Mouse (Mus musculus) lung, embryonic 15.5 days (tissue): ENCODE results near the gene Mafg. TPM values are rescaled to one million over a fixed set of nuclear protein-coding genes. Genes with fewer than 3 reads are reported as not detected.

Experiments used
- ATAC-seq: fragments of 200-750 bp; cut with Nextera tagmentation; 2 replicates; pipeline ENCODE4 v1.8.0; 2017; ENCODE audit warnings: moderate number of reproducible peaks, borderline replicate concordance; ENCODE audit not compliant: low FRiP score, low TSS enrichment; ENCODE audit errors: extremely low read depth
- H3K27ac ChIP-seq: fragments of 300-500 bp; sonication (generic); 2 replicates; pipeline ENCODE4 v1.5.1; 2015; ENCODE audit warnings: moderate library complexity, mild to moderate bottlenecking, inconsistent platforms
- H3K27me3 ChIP-seq: fragments of 300-500 bp; sonication (generic); 2 replicates; pipeline ENCODE4 v1.6.1; 2015; ENCODE audit warnings: inconsistent platforms
- H3K36me3 ChIP-seq: fragments of 300-500 bp; sonication (generic); 2 replicates; pipeline ENCODE4 v1.6.1; 2015; ENCODE audit warnings: inconsistent platforms
- H3K4me1 ChIP-seq: fragments of 300-500 bp; sonication (generic); 2 replicates; pipeline ENCODE4 v1.6.1; 2015; ENCODE audit warnings: inconsistent platforms
- H3K4me2 ChIP-seq: fragments of 300-500 bp; sonication (generic); 2 replicates; pipeline ENCODE4 v1.6.1; 2015; ENCODE audit warnings: inconsistent platforms, mild to moderate bottlenecking, moderate library complexity
- H3K4me3 ChIP-seq: fragments of 300-500 bp; sonication (generic); 2 replicates; pipeline ENCODE4 v1.5.1; 2015; ENCODE audit warnings: mild to moderate bottlenecking, inconsistent platforms
- H3K9ac ChIP-seq: fragments of 300-500 bp; sonication (generic); 2 replicates; pipeline ENCODE4 v1.6.1; 2015; ENCODE audit warnings: inconsistent platforms
- H3K9me3 ChIP-seq: fragments of 300-500 bp; sonication (generic); 2 replicates; pipeline ENCODE4 v1.6.1; 2016; ENCODE audit warnings: inconsistent platforms
- WGBS: fragments of 180-500 bp; shearing (Covaris S2); methylation state at CpG from one replicate; pipeline ENCODE4 v1.1.7; 2015; 5-methylcytosine and 5-hydroxymethylcytosine counted together
- polyA plus RNA-seq: library from polyadenylated mRNA; unstranded; fragments of >200 nt; fragmentation: Nextera tagmentation; extraction: Ambion mirVana; gene quantifications from 2 replicates; pipeline ENCODE4 v1.2.1, GENCODE M21; 2015

Mafg gene
- polyA plus RNA-seq, 1 experiment from 2014 or later: 24.5 TPM

DNA sequence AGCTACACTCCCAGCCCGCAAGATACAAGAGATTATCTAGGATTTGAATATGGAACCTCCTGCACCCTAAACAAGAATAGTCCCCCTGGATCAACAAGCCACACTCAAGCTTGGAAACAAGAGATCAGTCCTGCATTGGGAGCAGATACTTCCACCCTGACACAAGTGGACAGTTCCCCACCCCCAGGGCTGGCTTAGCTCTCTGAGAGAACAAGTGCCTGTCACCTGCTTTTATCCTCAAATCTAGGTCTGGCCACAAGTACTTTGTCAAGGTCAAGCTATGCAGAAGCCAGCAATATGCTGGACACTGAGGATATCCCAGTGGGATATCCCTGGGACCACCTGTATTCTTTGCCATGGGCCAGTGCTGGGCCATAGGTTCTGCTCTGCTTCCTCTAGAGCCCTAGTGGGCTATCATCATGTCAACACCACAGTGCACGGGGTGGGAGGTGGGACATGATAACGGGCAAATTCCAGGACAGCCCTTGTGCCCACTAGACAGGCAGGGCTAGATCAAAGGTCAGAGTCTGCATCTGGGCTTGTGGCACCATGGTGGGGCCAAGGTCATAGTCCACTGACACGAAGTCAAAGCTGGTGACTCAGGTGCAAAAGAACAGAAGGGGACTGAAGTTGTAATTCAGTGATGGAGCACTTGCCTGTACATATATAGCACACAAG lies 16.6 kb downstream of the Mafg start:
- Histone ChIP-seq H3K9me3 (no peaks in the 10 kb centered on the region), H3K27me3 (no peaks in the 10 kb centered on the region), H3K4me2 (peak overlapping the region; percentile 89), H3K4me1 (peaks cover 14% of the 10 kb centered on the region), H3K27ac (no peak overlapping the region), H3K9ac (peak overlapping the region; percentile 86), H3K36me3 (peaks cover 57% of the 10 kb centered on the region), H3K4me3 (peak overlapping the region; percentile 95)
- 38% methylated on average over 4 of the region's 4 CpGs for WGBS
- ATAC-seq: no peak

DNA sequence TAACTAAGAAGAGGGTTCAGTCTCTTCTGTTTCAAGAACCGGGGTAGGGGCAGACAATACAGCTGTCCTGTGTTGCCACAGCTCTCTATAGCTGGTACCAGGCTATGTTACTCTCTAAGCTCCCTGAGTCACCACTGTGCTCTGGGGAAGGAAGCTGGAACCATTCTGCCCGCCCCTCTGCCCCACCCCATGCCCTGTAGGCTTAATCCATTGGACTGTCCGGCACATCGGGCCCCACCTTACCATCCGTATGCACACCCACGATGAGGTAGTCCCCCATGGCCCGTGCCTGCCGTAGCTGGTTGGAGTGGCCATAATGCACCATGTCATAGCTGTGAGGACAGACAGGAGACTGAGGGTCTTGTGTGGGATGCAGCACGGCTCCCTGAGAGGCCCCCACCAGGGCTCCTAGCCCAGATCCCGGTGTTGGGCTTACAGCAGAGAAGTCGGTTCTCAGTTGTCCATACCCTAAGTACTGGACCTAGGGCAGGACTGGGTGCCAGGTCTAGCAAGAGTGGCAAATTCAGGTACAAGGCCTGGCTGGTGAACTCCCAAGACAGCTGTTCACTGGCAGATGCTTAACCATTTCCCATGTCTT lies 17.7 kb downstream of the Mafg start:
- Histone ChIP-seq H3K27me3 (no peaks in the 10 kb centered on the region), H3K36me3 (peaks cover 62% of the 10 kb centered on the region)

DNA sequence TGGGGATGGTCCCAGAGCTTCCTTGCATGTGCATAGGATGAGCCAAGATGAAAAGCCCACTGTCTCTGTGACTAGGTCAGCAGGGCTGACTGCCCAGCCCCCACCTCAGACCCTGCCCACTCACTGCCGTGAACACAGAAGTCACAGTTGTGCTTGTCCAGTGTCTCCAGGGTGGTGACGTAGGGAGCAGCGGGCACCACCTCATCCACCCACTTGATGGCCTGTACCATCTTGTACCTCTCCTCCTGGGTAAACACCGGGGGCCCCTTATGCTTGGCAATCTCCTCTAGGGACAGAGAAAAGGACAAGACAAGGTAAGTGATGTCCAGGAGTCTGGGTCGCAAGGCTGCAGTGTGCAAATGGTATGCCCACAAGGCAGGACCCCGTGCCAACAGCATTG lies 18.2 kb downstream of the Mafg start:
- peaks cover 59% of the 10 kb centered on the region for H3K36me3 ChIP-seq

More for the DNA sequence above, 17.7 kb downstream of the Mafg start:
- no peaks in the 10 kb centered on the region for H3K9me3 ChIP-seq
- H3K4me3 ChIP-seq: no peak overlapping the region
- ATAC-seq: no peak
- H3K27ac ChIP-seq: no peak overlapping the region
- no peak overlapping the region for H3K9ac ChIP-seq
- WGBS: 90% methylated on average over 11 of the region's 11 CpGs
- H3K4me1 ChIP-seq: peaks cover 14% of the 10 kb centered on the region
- no peak overlapping the region for H3K4me2 ChIP-seq

DNA sequence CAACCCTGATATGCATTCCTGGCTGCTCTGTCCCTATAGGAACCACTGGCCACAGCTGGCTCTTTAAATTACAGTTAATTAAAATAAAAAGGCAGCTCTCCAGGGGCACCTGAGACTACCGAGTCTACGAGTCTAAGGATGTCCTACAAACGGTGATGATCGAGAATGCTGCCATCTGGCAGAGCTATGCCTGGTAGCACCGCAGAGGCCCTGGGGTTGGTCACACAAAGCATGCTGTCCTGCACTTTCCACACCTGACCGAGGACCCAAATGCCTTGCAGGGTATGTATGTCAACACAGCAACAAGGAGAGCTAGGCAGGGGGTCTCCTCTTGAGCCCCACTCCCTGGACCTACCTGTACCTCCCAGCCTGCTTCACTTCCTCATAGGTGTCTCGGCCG lies 19.4 kb downstream of the Mafg start:
- no peak for ATAC-seq
- 84% methylated on average over 8 of the region's 8 CpGs for WGBS
- Histone ChIP-seq H3K9me3 (no peaks in the 10 kb centered on the region), H3K4me2 (no peak overlapping the region), H3K27me3 (0 out of 2 replicates have a peak, but pooled peaks cover 4% of the 10 kb centered on the region), H3K27ac (no peak overlapping the region), H3K36me3 (peaks cover 48% of the 10 kb centered on the region), H3K4me1 (peaks cover 18% of the 10 kb centered on the region), H3K9ac (no peak overlapping the region), H3K4me3 (no peak overlapping the region)

More for the DNA sequence above, 18.2 kb downstream of the Mafg start:
- no peaks in the 10 kb centered on the region for H3K9me3 ChIP-seq
- H3K27me3 ChIP-seq: no peaks in the 10 kb centered on the region
- no peak for ATAC-seq
- peaks cover 14% of the 10 kb centered on the region for H3K4me1 ChIP-seq
- H3K27ac ChIP-seq: no peak overlapping the region
- WGBS: 90% methylated on average over 6 of the region's 6 CpGs
- no peak overlapping the region for H3K4me2 ChIP-seq
- no peak overlapping the region for H3K4me3 ChIP-seq
- no peak overlapping the region for H3K9ac ChIP-seq

DNA sequence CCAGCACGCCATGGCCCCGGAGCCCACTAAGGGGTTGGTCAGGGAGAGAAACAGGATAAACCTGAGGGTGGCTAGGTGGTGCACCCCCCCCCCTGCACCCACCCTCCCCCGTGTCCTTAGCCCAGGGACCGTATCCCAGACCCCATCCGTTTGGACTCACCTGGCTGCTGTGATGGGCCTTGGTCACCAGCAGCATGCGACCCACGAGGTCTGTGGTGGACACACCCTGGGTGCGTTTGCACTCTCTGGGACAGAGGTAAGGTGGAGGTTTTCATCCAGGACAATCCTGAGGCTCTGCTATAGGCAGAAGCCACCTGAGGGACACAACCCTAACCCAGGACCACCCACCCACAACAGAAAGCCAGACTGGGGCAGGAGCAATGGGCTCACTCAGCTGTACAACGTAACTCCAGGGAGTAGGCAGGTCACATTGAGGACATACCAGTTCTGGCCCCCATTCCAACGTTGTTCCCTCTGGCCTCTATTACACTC lies 19.9 kb downstream of the Mafg start:
- peaks cover 23% of the 10 kb centered on the region for H3K4me1 ChIP-seq
- no peak overlapping the region for H3K27ac ChIP-seq
- H3K9ac ChIP-seq: no peak overlapping the region
- H3K4me2 ChIP-seq: no peak overlapping the region
- no peak overlapping the region for H3K4me3 ChIP-seq
- 0 out of 2 replicates have a peak, but pooled peaks cover 9% of the 10 kb centered on the region for H3K27me3 ChIP-seq
- peaks cover 43% of the 10 kb centered on the region for H3K36me3 ChIP-seq
- 85% methylated on average over 9 of the region's 10 CpGs for WGBS
- H3K9me3 ChIP-seq: no peaks in the 10 kb centered on the region
- no peak for ATAC-seq

DNA sequence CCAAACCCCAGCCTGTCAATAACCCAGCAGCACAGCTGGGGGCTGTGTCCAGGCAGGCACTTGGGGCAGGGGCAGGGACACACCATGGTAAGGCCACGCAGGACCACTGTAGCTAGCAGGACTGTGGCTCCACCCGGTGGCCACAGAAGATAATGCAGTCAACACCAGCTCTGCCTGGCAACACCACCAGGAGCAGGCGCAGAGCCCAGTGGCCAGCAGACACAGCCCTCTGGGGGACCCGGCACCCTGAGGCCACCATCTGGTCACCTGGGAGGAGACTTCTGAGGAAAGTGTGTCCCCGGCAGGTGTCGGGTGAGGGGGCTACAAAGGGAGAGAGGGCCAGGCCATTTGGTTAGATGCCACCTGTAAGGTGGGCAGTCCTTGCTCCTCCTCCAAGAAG lies 20.6 kb downstream of the Mafg start:
- Histone ChIP-seq H3K9ac (no peak overlapping the region), H3K27me3 (0 out of 2 replicates have a peak, but pooled peaks cover 10% of the 10 kb centered on the region), H3K36me3 (peaks cover 37% of the 10 kb centered on the region), H3K27ac (no peak overlapping the region), H3K4me3 (no peak overlapping the region), H3K9me3 (no peaks in the 10 kb centered on the region), H3K4me2 (no peak overlapping the region), H3K4me1 (peaks cover 27% of the 10 kb centered on the region)
- WGBS: 36% methylated on average over 6 of the region's 6 CpGs
- no peak for ATAC-seq

DNA sequence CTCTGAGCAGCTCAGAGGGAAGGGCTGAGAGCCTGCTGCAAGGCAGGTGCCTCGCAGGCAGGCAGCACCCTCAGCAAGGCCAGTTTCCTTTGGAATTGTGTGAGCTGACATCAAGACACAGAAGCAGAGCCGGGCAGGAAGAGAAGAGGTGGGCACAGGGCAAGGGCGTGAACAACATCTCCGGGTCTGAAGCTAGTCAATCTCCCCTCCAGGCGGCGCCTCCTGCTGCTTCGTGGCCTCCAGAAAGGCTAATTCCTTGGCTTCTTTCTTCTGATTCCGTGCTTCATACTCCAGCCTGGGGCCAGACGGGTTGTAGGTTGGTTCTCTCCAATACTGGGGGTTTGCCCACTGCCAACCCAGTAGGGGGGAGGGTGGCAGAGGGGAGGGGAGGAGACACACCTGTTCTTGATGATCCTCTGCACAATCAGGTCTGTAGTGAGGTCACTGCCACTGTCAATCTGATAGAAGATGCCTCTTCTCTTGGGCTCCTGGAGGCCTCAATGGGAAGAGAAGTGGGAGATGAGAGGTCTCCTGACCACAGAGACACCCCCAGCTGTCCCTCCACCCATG lies 22.8 kb downstream of the Mafg start:
- no peaks in the 10 kb centered on the region for H3K9me3 ChIP-seq
- no peak for ATAC-seq
- no peak overlapping the region for H3K27ac ChIP-seq
- H3K36me3 ChIP-seq: peaks cover 41% of the 10 kb centered on the region
- WGBS: 85% methylated on average over 9 of the region's 9 CpGs
- no peak overlapping the region for H3K4me2 ChIP-seq
- H3K27me3 ChIP-seq: 0 out of 2 replicates have a peak, but pooled peaks cover 10% of the 10 kb centered on the region
- H3K4me3 ChIP-seq: no peak overlapping the region
- H3K4me1 ChIP-seq: peaks cover 26% of the 10 kb centered on the region
- H3K9ac ChIP-seq: no peak overlapping the region

DNA sequence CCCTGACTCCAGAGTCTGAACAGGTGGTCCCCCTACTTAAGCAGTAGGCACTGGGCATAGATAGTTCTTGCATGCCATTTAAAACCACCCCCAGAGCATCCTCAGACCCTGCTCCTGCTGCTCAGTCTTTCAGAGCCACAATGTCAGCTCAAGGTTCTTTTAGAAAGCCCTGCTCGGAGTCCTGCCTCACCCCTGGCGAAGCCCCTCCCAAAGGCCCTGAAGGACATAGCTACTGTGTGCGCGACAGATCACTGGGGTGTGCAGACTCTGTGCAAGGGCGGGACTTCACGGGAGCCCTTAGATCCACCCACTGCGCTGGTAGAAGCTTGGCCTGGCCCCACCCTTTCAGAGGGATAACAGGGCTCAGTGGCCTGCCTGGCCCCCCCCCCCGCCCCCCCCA lies 24.1 kb downstream of the Mafg start:
- no peaks in the 10 kb centered on the region for H3K9me3 ChIP-seq
- 40% methylated on average over 8 of the region's 8 CpGs for WGBS
- no peak overlapping the region for H3K27ac ChIP-seq
- peak overlapping the region; percentile 75; the same call in 1 of the 2 replicates for H3K4me2 ChIP-seq
- 0 out of 2 replicates have a peak, but pooled peaks cover 10% of the 10 kb centered on the region for H3K27me3 ChIP-seq
- no peak; the same call in 1 of the 2 replicates for ATAC-seq
- peaks cover 49% of the 10 kb centered on the region for H3K36me3 ChIP-seq
- no peak overlapping the region for H3K9ac ChIP-seq
- H3K4me3 ChIP-seq: no peak overlapping the region
- peaks cover 26% of the 10 kb centered on the region for H3K4me1 ChIP-seq

DNA sequence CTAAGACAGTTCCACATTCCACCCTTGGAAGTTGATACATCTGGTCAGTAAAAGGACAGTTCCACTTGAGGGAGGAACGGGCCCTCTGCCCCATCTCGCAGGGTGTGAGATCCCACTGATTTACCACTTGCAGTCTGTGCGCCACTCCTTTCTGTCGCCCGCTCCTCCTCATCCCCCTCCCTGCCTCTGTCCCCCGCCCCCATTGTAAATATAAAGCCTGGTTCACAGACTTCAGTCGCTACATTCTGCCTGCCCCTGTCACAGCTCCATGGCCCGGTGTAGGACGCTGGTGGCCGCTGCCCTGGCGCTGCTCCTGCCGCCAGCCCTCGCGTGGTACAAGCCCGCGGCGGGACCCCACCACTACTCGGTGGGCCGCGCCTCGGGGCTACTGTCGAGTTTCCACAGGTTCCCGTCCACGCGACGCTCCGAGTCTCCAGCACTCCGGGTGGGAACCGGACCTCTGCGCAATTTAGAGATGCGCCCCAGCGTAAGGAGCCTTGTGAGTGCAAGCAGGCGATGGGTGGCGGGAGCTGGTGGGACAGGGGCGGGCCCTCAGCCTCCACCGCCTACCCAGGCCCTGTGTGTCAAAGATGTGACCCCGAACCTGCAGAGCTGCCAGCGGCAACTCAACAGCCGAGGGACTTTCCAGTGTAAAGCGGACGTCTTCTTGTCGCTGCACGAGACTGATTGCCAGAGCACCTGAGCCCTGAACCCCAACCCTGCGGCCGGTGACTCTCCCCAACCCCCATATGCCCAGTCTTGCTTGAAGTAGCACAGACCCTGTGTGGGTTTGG lies 25.0 kb downstream of the Mafg start, which contains the start of gene Npb:
TSS of gene Npb (plus strand) at position 237 of the 794 bp plus-strand sequence.
- H3K4me2 ChIP-seq: peak within 1 kb of the TSS; percentile 75
- 0 out of 2 replicates have a peak within 1 kb of the TSS, but pooled peaks have one; percentile 9 for H3K27ac ChIP-seq
- H3K4me3 ChIP-seq: peak within 1 kb of the TSS; percentile 31
- ATAC-seq: no peak
- no peaks in the 10 kb centered on the region for H3K9me3 ChIP-seq
- H3K36me3 ChIP-seq: peaks cover 52% of the 10 kb centered on the region
- 0 out of 2 replicates have a peak, but pooled peaks cover 10% of the 10 kb centered on the region for H3K27me3 ChIP-seq
- H3K4me1 ChIP-seq: peaks cover 26% of the 10 kb centered on the region
- 3% methylated on average over 45 of the region's 45 CpGs for WGBS
- H3K9ac ChIP-seq: peak within 1 kb of the TSS; percentile 37; the same call in 1 of the 2 replicates

DNA sequence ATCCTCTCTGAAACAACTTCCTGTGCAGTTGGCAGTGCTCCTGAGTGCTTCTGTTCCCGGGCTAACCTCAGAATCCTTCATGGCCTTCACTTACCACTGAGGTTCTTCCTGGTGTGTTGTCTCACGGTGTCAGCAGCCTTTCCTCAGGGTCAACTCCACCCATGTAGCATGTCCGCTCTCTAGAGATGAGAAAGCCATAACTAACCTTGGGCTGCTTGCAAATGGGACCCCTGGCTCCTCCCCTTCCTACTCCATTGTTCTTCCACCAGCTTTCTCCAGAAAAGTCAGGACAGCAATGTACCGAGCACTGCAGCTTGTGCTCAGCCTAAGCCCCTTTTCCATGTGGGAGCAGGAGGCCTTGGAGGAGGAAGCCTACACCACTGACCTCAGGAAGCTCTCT lies 26.6 kb downstream of the Mafg start:
- Histone ChIP-seq H3K9me3 (no peaks in the 10 kb centered on the region), H3K9ac (no peak overlapping the region), H3K36me3 (peaks cover 52% of the 10 kb centered on the region), H3K4me2 (no peak overlapping the region), H3K27me3 (0 out of 2 replicates have a peak, but pooled peaks cover 10% of the 10 kb centered on the region), H3K27ac (peak overlapping the region; percentile 9), H3K4me3 (no peak overlapping the region), H3K4me1 (peaks cover 26% of the 10 kb centered on the region)
- no peak for ATAC-seq
- WGBS: 69% methylated on average over 4 of the region's 4 CpGs

DNA sequence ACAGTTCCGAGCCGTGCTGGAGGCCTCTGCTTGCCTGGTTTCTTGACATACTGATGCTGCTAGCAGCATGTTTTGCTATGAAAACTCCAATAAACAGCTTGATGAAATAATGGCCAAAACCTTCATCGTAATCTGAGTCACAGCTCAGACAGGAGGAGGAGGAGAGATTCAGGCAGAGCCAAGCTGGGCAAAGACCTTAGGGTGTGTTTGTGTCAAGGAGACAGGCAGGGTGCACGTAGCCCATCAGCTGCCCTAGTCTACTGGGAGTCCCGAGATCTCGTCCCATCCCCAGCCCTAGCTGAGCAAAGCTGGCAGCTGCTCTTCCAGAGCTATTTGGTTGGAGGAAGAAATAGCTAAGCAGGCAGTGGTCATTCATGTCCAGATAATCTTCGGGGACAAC lies 27.7 kb downstream of the Mafg start:
- H3K27me3 ChIP-seq: 0 out of 2 replicates have a peak, but pooled peaks cover 10% of the 10 kb centered on the region
- no peak overlapping the region for H3K27ac ChIP-seq
- H3K9me3 ChIP-seq: no peaks in the 10 kb centered on the region
- WGBS: 82% methylated on average over 7 of the region's 7 CpGs
- ATAC-seq: no peak
- peaks cover 44% of the 10 kb centered on the region for H3K36me3 ChIP-seq
- H3K4me1 ChIP-seq: peaks cover 26% of the 10 kb centered on the region
- no peak overlapping the region for H3K4me2 ChIP-seq
- H3K9ac ChIP-seq: no peak overlapping the region
- no peak overlapping the region for H3K4me3 ChIP-seq
